Mouse (Mus musculus): ENCODE results near the gene Hc. TPM values are rescaled to one million over a fixed set of nuclear protein-coding genes. Genes with fewer than 3 reads are reported as not detected.

Hc gene
- polyA plus RNA-seq, 1 experiment from 2014 or later: 0.17 TPM

DNA sequence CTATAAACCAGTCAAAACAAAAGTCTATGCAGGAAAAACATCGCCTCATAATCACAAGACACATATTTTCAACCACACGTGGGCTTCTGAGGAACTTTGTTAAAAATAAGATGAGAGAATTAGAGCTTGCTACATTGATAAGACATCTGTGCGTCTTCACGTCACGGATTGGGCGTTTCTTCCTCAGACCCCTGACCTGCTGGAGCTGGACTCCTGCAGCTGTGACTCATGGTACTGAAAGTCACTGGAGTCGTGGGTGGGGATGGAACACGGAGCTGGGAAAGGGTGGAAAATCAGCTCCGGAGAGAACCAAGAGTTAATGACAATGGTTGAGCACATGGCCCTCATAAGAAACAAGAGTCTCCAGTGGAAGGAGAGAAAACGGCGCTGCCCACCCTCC lies 5.9 kb upstream of the Hc start:
- Histone ChIP-seq H3K27ac (ENCODE audit: low read depth, low read length) (no peak overlapping the region), H3K4me1 (ENCODE audit: control insufficient read depth, insufficient read depth, low read length) (no peaks in the 10 kb centered on the region), H3K4me3 (ENCODE audit: low read depth, low read length) (no peak overlapping the region), H3K9me3 (replicated peaks; ENCODE audit: control insufficient read depth, low read length) (no peaks in the 10 kb centered on the region), H3K36me3 (ENCODE audit: control insufficient read depth, insufficient read depth, low read length) (no peaks in the 10 kb centered on the region), H3K9ac (ENCODE audit: low read depth, low read length) (no peak overlapping the region), H3K4me2 (no peak overlapping the region), H3K27me3 (ENCODE audit: control insufficient read depth, insufficient read depth, low read length) (no peaks in the 10 kb centered on the region)
- WGBS (ENCODE audit: insufficient replicate concordance): 84% methylated on average over 11 of the region's 11 CpGs
- no peak for ATAC-seq (replicated peaks; ENCODE audit: insufficient number of reproducible peaks, low FRiP score, low TSS enrichment)

DNA sequence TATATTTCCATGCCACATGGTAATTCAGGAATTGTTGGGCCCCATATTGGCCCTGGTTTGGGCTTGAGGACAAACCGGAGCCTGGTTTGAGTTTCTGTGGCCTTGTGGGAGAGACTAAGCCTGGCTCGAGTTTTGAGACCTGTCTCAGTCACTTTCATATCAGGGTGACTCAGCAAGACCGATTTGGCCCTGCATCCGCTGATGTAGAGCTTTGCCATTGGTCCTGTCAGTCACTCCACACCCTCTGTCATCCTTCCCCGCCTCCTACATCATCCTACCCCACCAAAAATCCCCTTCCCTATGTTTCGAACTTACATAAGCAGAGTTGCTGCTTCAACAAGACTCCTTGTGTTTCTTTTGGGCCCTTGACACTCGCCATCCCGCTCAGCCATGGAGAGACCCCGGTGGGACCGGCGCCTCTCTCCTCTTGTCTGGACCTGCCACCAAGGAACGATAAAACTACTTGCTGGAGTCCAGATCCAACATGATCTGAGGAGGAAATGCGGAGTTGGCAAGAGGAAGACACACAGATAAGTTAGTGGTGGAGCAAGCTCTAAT lies 5.4 kb upstream of the Hc start:
- H3K36me3 ChIP-seq (ENCODE audit: control insufficient read depth, insufficient read depth, low read length): no peaks in the 10 kb centered on the region
- H3K9me3 ChIP-seq (replicated peaks; ENCODE audit: control insufficient read depth, low read length): no peaks in the 10 kb centered on the region
- H3K4me1 ChIP-seq (ENCODE audit: control insufficient read depth, insufficient read depth, low read length): no peaks in the 10 kb centered on the region
- H3K4me2 ChIP-seq: no peak overlapping the region
- H3K27ac ChIP-seq (ENCODE audit: low read depth, low read length): no peak overlapping the region
- no peak overlapping the region for H3K9ac ChIP-seq (ENCODE audit: low read depth, low read length)
- no peak overlapping the region for H3K4me3 ChIP-seq (ENCODE audit: low read depth, low read length)
- ATAC-seq (replicated peaks; ENCODE audit: insufficient number of reproducible peaks, low FRiP score, low TSS enrichment): no peak
- no peaks in the 10 kb centered on the region for H3K27me3 ChIP-seq (ENCODE audit: control insufficient read depth, insufficient read depth, low read length)
- WGBS (ENCODE audit: insufficient replicate concordance): 81% methylated on average over 13 of the region's 13 CpGs

DNA sequence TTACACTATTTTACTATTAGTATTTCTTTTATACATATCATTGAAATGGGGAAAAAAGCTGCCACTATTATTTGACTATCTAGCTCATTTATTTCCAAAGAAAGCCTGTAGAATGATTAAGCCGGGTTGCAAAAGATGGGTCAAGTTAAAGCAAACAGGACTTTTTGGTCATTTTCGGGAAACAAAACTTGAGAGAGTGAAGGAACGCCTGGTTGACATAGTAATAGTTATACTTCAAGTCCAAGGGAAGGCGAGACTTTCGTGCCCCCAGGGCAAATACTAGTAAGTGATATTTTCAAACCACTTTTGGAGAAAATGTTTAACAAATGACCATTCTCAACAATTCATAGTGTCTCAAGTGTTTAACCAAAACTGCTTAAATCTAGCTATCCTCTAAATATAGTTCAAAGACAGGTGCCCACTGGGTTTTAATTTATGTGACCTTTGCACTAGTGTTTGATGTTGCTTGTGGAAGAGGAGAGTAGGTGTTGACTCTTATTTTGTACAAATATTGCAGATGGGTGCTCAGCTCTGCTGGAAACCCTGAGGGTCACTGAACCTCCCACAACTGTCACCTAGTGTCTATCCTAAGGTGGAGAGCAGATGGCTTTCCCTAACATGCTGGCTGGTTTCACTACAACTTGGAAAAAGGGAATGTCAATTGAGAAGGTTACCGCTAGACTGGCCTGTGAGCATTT lies 2.2 kb upstream of the Hc start:
- no peak for ATAC-seq (replicated peaks; ENCODE audit: insufficient number of reproducible peaks, low FRiP score, low TSS enrichment)
- no peak overlapping the region for H3K27ac ChIP-seq (ENCODE audit: low read depth, low read length)
- H3K4me1 ChIP-seq (ENCODE audit: control insufficient read depth, insufficient read depth, low read length): no peaks in the 10 kb centered on the region
- WGBS (ENCODE audit: insufficient replicate concordance): 80% methylated on average over 6 of the region's 6 CpGs
- no peak overlapping the region for H3K4me2 ChIP-seq
- H3K9ac ChIP-seq (ENCODE audit: low read depth, low read length): no peak overlapping the region
- no peaks in the 10 kb centered on the region for H3K36me3 ChIP-seq (ENCODE audit: control insufficient read depth, insufficient read depth, low read length)
- no peaks in the 10 kb centered on the region for H3K27me3 ChIP-seq (ENCODE audit: control insufficient read depth, insufficient read depth, low read length)
- H3K4me3 ChIP-seq (ENCODE audit: low read depth, low read length): no peak overlapping the region
- H3K9me3 ChIP-seq (replicated peaks; ENCODE audit: control insufficient read depth, low read length): no peaks in the 10 kb centered on the region

DNA sequence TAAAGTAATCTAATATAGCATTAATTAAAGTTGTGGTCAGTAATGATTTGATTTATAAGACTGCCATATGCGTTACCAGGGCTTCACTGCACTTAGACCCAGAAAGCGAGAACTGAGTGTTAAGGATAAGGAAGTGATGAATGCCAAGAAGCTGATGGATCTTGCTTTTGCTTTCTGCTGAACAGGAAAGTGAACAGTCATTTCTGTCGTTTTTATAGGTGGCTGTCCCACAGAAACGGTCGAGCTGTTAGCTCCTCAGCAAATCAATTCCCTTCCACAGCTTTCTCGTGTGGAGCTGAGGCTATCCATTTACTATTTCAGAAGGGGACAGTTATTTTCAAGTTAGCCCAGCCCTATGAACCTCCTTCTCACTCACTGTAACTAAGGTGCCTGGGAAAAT lies 341 bp downstream of the Hc start:
- Histone ChIP-seq H3K36me3 (ENCODE audit: control insufficient read depth, insufficient read depth, low read length) (no peaks in the 10 kb centered on the region), H3K4me3 (ENCODE audit: low read depth, low read length) (no peak overlapping the region), H3K4me1 (ENCODE audit: control insufficient read depth, insufficient read depth, low read length) (no peaks in the 10 kb centered on the region), H3K27me3 (ENCODE audit: control insufficient read depth, insufficient read depth, low read length) (no peaks in the 10 kb centered on the region), H3K4me2 (no peak overlapping the region), H3K9ac (ENCODE audit: low read depth, low read length) (no peak overlapping the region), H3K9me3 (replicated peaks; ENCODE audit: control insufficient read depth, low read length) (no peaks in the 10 kb centered on the region), H3K27ac (ENCODE audit: low read depth, low read length) (no peak overlapping the region)
- ATAC-seq (replicated peaks; ENCODE audit: insufficient number of reproducible peaks, low FRiP score, low TSS enrichment): no peak
- WGBS (ENCODE audit: insufficient replicate concordance): 65% methylated on average over 6 of the region's 6 CpGs

DNA sequence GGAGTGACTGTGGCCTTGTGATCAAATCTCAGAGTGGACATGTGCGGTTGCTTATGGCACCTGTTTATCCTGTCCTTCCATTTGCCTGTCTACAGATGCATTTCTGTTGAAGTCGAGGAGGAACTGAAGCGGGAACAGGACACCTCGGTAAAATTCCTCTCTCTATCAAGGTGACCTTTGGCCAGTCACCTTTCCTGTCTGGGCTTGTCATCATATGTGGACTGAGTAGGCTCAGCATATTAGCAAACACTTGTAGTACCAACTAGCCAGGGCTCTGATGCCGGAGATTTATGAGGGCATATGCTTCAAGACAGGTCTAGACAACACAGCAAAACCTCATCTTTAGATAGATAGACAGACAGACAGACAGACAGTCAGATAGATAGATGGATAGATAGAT lies 982 bp downstream of the Hc start:
- Histone ChIP-seq H3K27ac (ENCODE audit: low read depth, low read length) (no peak overlapping the region), H3K4me1 (ENCODE audit: control insufficient read depth, insufficient read depth, low read length) (no peaks in the 10 kb centered on the region), H3K4me2 (no peak overlapping the region), H3K4me3 (ENCODE audit: low read depth, low read length) (no peak overlapping the region), H3K36me3 (ENCODE audit: control insufficient read depth, insufficient read depth, low read length) (no peaks in the 10 kb centered on the region), H3K27me3 (ENCODE audit: control insufficient read depth, insufficient read depth, low read length) (no peaks in the 10 kb centered on the region), H3K9ac (ENCODE audit: low read depth, low read length) (no peak overlapping the region), H3K9me3 (replicated peaks; ENCODE audit: control insufficient read depth, low read length) (no peaks in the 10 kb centered on the region)
- no peak for ATAC-seq (replicated peaks; ENCODE audit: insufficient number of reproducible peaks, low FRiP score, low TSS enrichment)
- WGBS (ENCODE audit: insufficient replicate concordance): 73% methylated on average over 5 of the region's 5 CpGs

DNA sequence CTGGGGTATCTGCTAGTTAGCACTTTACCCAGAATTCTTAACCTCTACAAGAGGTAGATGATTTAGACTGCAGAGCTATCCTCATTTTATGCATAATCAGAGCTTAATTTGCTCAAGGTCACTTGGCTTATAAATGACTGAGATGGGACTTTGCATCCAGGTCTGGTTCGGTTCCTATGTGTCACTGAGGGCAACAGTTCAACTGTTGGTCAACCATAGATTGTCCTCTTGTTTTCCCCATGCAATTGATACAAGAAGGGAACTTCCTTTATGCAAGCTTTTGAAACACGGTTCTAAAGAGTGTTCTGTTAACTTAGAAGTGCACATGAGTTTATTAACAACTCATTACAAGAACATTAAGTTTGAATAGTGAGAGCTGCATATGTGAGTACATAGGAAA lies 2.9 kb downstream of the Hc start:
- 74% methylated on average over 2 of the region's 2 CpGs for WGBS (ENCODE audit: insufficient replicate concordance)
- ATAC-seq (replicated peaks; ENCODE audit: insufficient number of reproducible peaks, low FRiP score, low TSS enrichment): no peak
- Histone ChIP-seq H3K36me3 (ENCODE audit: control insufficient read depth, insufficient read depth, low read length) (no peaks in the 10 kb centered on the region), H3K9ac (ENCODE audit: low read depth, low read length) (no peak overlapping the region), H3K4me1 (ENCODE audit: control insufficient read depth, insufficient read depth, low read length) (no peaks in the 10 kb centered on the region), H3K9me3 (replicated peaks; ENCODE audit: control insufficient read depth, low read length) (no peaks in the 10 kb centered on the region), H3K27ac (ENCODE audit: low read depth, low read length) (no peak overlapping the region), H3K4me2 (no peak overlapping the region), H3K4me3 (ENCODE audit: low read depth, low read length) (no peak overlapping the region), H3K27me3 (ENCODE audit: control insufficient read depth, insufficient read depth, low read length) (no peaks in the 10 kb centered on the region)

DNA sequence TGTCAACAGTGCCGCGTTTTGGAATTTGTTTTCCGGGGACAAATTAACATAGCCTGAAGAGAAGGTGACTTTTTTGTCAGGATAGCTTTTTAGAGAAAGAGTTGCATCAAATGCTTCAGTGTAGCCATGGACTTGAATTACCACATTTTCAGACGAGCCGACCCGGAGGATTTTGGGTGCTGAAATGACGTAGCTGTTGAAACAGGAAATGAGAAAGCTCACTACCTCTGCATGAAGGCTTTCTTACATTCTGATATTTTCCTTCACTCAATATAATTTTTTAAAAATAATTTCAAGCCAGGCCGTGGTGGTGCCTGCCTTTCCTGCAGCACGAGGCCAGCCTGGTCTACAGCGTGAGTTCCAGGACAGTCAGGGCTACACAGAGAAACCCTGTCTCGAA lies 4.0 kb downstream of the Hc start:
- ATAC-seq (replicated peaks; ENCODE audit: insufficient number of reproducible peaks, low FRiP score, low TSS enrichment): no peak
- 82% methylated on average over 11 of the region's 11 CpGs for WGBS (ENCODE audit: insufficient replicate concordance)
- H3K27me3 ChIP-seq (ENCODE audit: control insufficient read depth, insufficient read depth, low read length): no peaks in the 10 kb centered on the region

DNA sequence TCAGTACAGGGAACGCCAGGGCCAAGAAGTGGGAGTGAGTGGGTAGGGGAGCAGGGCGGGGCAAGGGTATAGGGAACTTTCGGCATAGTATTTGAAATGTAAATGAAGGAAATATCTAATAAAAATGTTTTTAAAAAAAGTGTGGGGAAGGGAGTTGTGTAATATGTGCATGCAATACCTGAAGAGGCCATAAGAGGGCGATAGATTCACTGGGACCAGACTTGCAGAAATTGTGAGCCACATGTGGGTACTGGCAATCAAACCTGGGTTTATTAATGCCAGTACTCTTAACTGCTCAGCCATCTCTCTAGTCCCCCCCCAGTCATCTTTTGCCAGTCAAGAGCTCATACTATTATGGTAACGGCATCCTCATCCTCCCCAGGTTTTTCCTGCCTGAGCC lies 12.4 kb downstream of the Hc start:
- H3K4me1 ChIP-seq (ENCODE audit: control insufficient read depth, insufficient read depth, low read length): no peaks in the 10 kb centered on the region
- H3K9ac ChIP-seq (ENCODE audit: low read depth, low read length): no peak overlapping the region
- H3K27ac ChIP-seq (ENCODE audit: low read depth, low read length): no peak overlapping the region
- H3K36me3 ChIP-seq (ENCODE audit: control insufficient read depth, insufficient read depth, low read length): no peaks in the 10 kb centered on the region
- WGBS (ENCODE audit: insufficient replicate concordance): 33% methylated on average over 5 of the region's 5 CpGs
- H3K4me2 ChIP-seq: no peak overlapping the region
- no peaks in the 10 kb centered on the region for H3K9me3 ChIP-seq (replicated peaks; ENCODE audit: control insufficient read depth, low read length)
- ATAC-seq (replicated peaks; ENCODE audit: insufficient number of reproducible peaks, low FRiP score, low TSS enrichment): no peak
- no peaks in the 10 kb centered on the region for H3K27me3 ChIP-seq (ENCODE audit: control insufficient read depth, insufficient read depth, low read length)
- H3K4me3 ChIP-seq (ENCODE audit: low read depth, low read length): no peak overlapping the region

More for the DNA sequence above, 4.0 kb downstream of the Hc start:
- no peaks in the 10 kb centered on the region for H3K9me3 ChIP-seq (replicated peaks; ENCODE audit: control insufficient read depth, low read length)
- H3K4me3 ChIP-seq (ENCODE audit: low read depth, low read length): no peak overlapping the region
- no peak overlapping the region for H3K9ac ChIP-seq (ENCODE audit: low read depth, low read length)
- no peaks in the 10 kb centered on the region for H3K36me3 ChIP-seq (ENCODE audit: control insufficient read depth, insufficient read depth, low read length)
- no peak overlapping the region for H3K27ac ChIP-seq (ENCODE audit: low read depth, low read length)
- no peaks in the 10 kb centered on the region for H3K4me1 ChIP-seq (ENCODE audit: control insufficient read depth, insufficient read depth, low read length)
- no peak overlapping the region for H3K4me2 ChIP-seq

DNA sequence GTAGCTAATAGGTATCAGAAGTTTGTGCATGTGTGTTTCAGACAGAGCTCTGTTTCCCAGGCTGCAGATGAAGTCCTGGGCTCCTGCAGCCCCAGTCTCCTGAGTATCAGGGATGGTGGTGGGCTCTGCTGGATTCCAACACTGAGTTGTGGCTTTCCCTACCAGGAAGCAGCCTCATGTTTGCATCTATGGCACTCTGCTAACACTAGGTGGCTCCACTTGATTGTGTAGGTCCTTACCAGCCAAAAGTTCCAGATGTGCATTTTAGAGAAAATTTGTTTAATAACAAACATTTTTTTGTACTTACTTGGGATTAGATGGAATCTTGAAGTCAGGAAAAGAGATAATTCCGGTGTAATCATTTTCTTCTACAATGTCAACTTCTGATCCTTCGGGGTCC lies 16.3 kb downstream of the Hc start:
- no peak for ATAC-seq (replicated peaks; ENCODE audit: insufficient number of reproducible peaks, low FRiP score, low TSS enrichment)
- Histone ChIP-seq H3K27me3 (ENCODE audit: control insufficient read depth, insufficient read depth, low read length) (no peaks in the 10 kb centered on the region), H3K4me2 (no peak overlapping the region), H3K9ac (ENCODE audit: low read depth, low read length) (no peak overlapping the region), H3K4me1 (ENCODE audit: control insufficient read depth, insufficient read depth, low read length) (no peaks in the 10 kb centered on the region), H3K4me3 (ENCODE audit: low read depth, low read length) (no peak overlapping the region), H3K36me3 (ENCODE audit: control insufficient read depth, insufficient read depth, low read length) (no peaks in the 10 kb centered on the region), H3K27ac (ENCODE audit: low read depth, low read length) (no peak overlapping the region), H3K9me3 (replicated peaks; ENCODE audit: control insufficient read depth, low read length) (no peaks in the 10 kb centered on the region; the same call in 1 of the 2 replicates)
- 71% methylated on average over 2 of the region's 2 CpGs for WGBS (ENCODE audit: insufficient replicate concordance)

Measured in heart, embryonic 11.5 days (tissue).